Mouse (Mus musculus): ENCODE results near the gene Zc2hc1c. TPM values are rescaled to one million over a fixed set of nuclear protein-coding genes. Genes with fewer than 3 reads are reported as not detected.

Zc2hc1c gene
- polyA plus RNA-seq (2012; ENCODE audit: low replicate concordance) = 0.05 TPM in 1 of 2 replicates, not detected in the other

DNA sequence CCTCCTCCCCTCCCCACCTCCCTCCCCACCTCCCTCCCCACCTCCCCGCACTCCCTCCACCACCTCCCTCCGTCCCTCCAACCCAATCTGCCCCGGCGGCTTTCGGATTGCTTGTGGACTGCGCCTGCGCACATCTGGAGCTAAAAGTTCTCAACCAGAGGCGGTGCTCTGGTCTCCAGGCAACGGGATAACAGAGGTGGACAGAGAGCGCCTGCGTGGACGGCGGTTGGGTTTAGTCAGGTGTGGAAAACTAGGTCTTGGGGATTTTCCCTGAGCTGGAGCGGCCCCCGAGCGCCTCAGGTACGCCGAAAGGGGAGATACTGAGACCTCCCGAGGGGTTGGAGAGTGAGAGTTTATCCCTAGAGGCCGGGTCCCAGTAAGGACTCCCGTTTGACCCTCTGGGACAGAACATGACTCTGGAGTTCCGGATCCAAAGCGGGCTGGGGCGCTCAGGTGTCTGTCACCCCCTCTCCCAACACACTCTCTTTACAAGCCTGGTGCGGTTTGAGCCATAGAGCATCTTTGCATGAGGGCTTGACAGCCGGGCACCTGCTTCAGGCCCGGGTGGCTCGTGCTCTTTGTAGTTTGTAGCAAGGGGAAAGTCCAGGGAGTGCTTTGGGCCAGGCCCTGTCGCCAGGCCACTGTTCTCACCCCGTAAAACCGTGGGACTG lies at the start of gene Zc2hc1c:
Gene Zc2hc1c, plus strand, starts transcription at position 106 of the 671 bp plus-strand sequence.

DNA sequence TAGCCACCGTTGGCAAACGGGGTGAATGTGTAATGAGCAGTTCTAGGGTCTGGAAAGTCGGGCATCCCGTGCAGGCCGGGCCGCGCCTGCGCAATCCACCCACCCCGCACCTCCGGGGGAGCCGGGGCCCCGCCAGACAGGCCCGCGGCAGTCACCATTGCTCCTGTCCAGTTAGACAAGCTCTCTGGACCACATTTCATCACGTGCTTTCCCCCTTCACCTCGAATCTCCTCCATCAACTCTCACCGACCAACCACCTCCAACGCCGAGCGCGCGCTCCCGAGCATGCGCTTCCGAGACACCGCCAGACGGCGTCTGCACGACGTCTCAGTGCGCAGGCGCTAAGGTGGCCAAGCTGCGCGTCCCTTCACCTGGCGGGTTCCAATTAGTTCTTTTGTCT lies 18.1 kb upstream of the Zc2hc1c start, which contains the start of gene Mlh3:
Gene Mlh3, minus strand, starts transcription at position 281 of the 400 bp plus-strand sequence.

DNA sequence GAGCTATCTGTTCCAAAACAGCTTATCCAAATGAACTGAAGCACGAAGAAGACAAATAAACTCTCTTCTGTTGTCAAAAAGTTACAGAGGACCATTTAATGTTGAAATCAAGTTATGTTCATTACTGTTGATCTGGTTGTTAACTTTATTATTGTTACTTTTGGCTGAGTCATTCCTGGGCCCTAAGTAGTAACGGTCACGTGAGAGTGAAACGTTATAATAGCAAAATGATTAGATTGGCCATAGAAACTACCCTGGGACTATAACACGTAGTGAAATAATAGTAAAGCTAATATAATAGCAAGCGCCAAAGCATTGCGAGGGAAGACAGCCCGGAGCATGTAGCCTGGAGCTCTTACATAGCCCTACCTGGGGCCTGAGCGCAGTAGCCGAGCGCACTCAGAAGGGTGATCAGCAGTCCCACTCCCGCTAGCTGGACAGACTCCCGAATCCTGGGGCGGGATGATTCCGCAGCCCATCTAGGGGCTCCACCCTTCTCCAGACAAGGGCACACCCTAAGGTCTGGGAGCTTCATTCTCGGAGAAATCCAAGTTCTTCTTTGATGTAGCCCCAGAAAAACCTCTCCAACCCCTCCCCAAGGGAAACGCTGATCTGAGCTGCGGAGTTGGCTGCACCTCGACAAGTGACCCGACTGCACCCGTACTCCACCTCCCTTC lies 444 bp upstream of the Zc2hc1c start, which contains the start of gene Acyp1:
Gene Acyp1, minus strand, starts transcription at position 630 of the 677 bp plus-strand sequence.

DNA sequence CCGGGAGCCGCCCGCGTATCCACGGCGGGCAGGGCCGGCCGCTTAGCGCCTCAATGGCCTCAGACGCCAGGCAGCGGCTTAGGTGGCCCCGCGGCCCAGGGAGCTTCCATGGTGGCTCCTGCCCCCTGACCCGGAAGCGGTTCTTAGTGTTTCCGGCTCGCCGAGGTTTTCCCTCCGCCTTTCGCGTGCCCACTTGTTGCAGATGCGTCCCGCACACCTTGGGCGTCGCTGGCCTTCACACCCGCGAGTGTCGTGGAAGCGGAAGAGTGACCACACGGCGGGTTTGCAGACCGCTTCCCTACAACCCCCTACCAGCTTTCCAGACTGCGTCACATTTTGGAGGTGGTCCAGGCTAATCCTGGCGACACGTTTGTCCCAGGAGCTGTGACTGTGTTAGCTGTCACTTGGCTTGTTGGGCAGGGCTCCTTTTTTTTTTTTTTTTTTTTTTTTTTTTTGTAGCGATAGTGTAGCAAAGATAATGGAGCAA lies 50.9 kb downstream of the Zc2hc1c start, which contains the start of gene Nek9:
Gene Nek9, minus strand, starts transcription at position 120 of the 487 bp plus-strand sequence.

Other genes with a start within 250 kb of the Zc2hc1c start
- gene Prox2, start 177.8 kb upstream of the Zc2hc1c start, polyA plus RNA-seq (2012; ENCODE audit: low replicate concordance) = 5.1 and 6.5 TPM in 2 replicates
- 290 and 660 TPM in 2 replicates for gene Dlst, start 177.8 kb upstream of the Zc2hc1c start, polyA plus RNA-seq (2012; ENCODE audit: low replicate concordance)
- 0.42 and 0.45 TPM in 2 replicates for gene Rps6kl1, start 137.3 kb upstream of the Zc2hc1c start, polyA plus RNA-seq (2012; ENCODE audit: low replicate concordance)
- 0.12 and 0.29 TPM in 2 replicates for gene Pgf, start 110.8 kb upstream of the Zc2hc1c start, polyA plus RNA-seq (2012; ENCODE audit: low replicate concordance)
- gene Eif2b2, start 69.1 kb upstream of the Zc2hc1c start, polyA plus RNA-seq (2012; ENCODE audit: low replicate concordance) = 114 and 244 TPM in 2 replicates
- gene Mlh3, start 18.0 kb upstream of the Zc2hc1c start, polyA plus RNA-seq (2012; ENCODE audit: low replicate concordance) = 2.5 and 3.7 TPM in 2 replicates
- 18.1 and 48.2 TPM in 2 replicates for gene Acyp1, start 153 bp upstream of the Zc2hc1c start, polyA plus RNA-seq (2012; ENCODE audit: low replicate concordance)
- gene Nek9, start 50.8 kb downstream of the Zc2hc1c start, polyA plus RNA-seq (2012; ENCODE audit: low replicate concordance) = 13.4 and 18.3 TPM in 2 replicates
- 134 and 186 TPM in 2 replicates for gene Tmed10, start 86.3 kb downstream of the Zc2hc1c start, polyA plus RNA-seq (2012; ENCODE audit: low replicate concordance)
- 31.6 and 262 TPM in 2 replicates for gene Fos, start 185.3 kb downstream of the Zc2hc1c start, polyA plus RNA-seq (2012; ENCODE audit: low replicate concordance)

Measured in hematopoietic multipotent progenitor cell, adult 10-12 weeks (in vitro differentiated cells).